Mouse (Mus musculus): ENCODE measurements around the gene Cyp2c38. TPM values are rescaled to one million over a fixed set of nuclear protein-coding genes. Genes with fewer than 3 reads are reported as not detected.
"Not testable (repeated sequence)": the region's sequence is repeated elsewhere in the genome, so short reads cannot be mapped to it uniquely, and the experiment has no call there.

Cyp2c38 gene
- total RNA-seq (2021) = not detected in 2 replicates
- long read RNA-seq, partial matches to known transcripts = 0 of 3 reads
- long read RNA-seq, other reads (novel, unspliced or antisense) = 1 of 3 reads

GRCm38 (mm10) chr19:39462941-39463340 is at the start of gene Cyp2c38:
TSS of gene Cyp2c38 (minus strand) at chr19:39463075.
- DNase-seq = no peak

- no peak for DNase-seq
These were observed 47.7 kb upstream of the Cyp2c38 start, which contains the start of gene Cyp2c39 for GRCm38 (mm10) chr19:39510534-39510933. TSS of gene Cyp2c39 (plus strand) at chr19:39510862.

GRCm38 (mm10) chr19:39509533-39509932 is 46.7 kb upstream of the Cyp2c38 start:
- DNase-seq = no peak

GRCm38 (mm10) chr19:39506341-39506740 is 43.5 kb upstream of the Cyp2c38 start:
- no peak for DNase-seq

- not testable (repeated sequence) for DNase-seq
These were observed 21.1 kb upstream of the Cyp2c38 start for GRCm38 (mm10) chr19:39483961-39484360.

GRCm38 (mm10) chr19:39463923-39464322 is 1.0 kb upstream of the Cyp2c38 start:
- no peak for DNase-seq

Other genes starting within 250 kb of the Cyp2c38 start
- gene Cyp2c29, start 193.7 kb downstream of the Cyp2c38 start, total RNA-seq (2021) = 5.0 TPM in 1 of 2 replicates, not detected in the other
- gene Cyp2c39, start 47.8 kb upstream of the Cyp2c38 start, total RNA-seq (2021) = not detected in 2 replicates
- gene Cyp2c67, start 186.0 kb upstream of the Cyp2c38 start, total RNA-seq (2021) = 2.6 TPM in 1 of 2 replicates, not detected in the other